Mouse (Mus musculus) thymus, adult 2 months (tissue): ENCODE measurements around the gene Hdac9.

Source experiments
- CTCF ChIP-seq: fragments of 200-500 bp; IDR thresholded peaks from 2 replicates; pipeline ENCODE4 v1.5.1; 2012; ENCODE audit warnings: mild to moderate bottlenecking, control low read depth, low read length, moderate library complexity, borderline replicate concordance; ENCODE audit not compliant: control insufficient read depth, poor library complexity, insufficient read depth; ENCODE audit errors: extremely low read depth
- POLR2A ChIP-seq: fragments of 200-500 bp; IDR thresholded peaks from 2 replicates; pipeline ENCODE4 v1.6.1; 2012; ENCODE audit warnings: mild to moderate bottlenecking, low read length, control low read depth, moderate library complexity; ENCODE audit not compliant: control insufficient read depth, poor library complexity, insufficient read depth; ENCODE audit errors: extremely low read depth

DNA sequence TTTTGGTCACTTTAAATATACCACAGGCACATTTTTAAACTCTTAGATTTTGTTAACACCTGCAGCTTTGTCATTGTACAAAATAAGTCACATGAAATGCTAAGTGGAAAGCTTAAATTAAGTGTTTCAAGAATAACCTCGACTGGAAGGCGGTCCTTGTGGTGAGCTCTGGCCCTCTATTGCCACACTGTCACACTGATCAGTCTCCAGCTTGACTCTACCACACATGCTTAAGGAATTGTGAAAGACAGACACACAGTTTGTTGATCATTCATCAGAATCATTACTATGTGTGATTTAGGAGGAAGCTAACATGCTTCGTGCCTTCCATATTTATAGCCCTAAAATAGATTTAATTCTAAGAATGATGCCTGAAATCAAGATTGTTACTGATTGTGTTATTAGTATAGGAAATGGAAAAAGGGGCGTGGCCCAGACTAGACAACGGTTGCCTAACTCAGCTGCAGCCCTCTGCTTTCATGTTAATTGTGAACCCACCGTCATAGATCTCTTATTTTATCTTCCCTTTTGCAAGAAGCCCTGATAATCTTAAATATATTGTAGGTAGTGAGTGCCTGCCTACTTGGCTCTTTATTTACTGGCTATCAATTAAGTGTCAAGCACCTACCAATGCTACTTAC is 32.3 kb upstream of the Hdac9 start:
- no peak for TF ChIP-seq CTCF
- no peak for TF ChIP-seq POLR2A
